In genomic region chr14:121647693-121648092, GRCm38 (mm10) we compare ENCODE assay signal across 17 mouse cellular contexts.
DNase-seq lines count a peak whose midpoint lies in the region; ATAC-seq and TF ChIP-seq lines count a peak whose summit lies in the region.
"Had no signal": no experiment of that assay in that cellular context is flagged by ENCODE, and none has a peak within 500 bp of the region (broad histone marks: within the 10 kb centered on the region; RNA-seq: fewer than 3 reads in every experiment).

No protein-coding gene starts in this region.

- H3K9ac ChIP-seq in lung, embryonic 15.5 days, result no peak overlapping the region
- H3K9ac ChIP-seq in intestine, embryonic 16.5 days (ENCODE audit: low read depth, low read length), result no peak overlapping the region
- H3K9ac ChIP-seq: forebrain, postnatal 0 days; limb, embryonic 15.5 days had no signal

- DNase-seq in gastrocnemius, adult 2 months, result no peak
- no peak for DNase-seq in gastrocnemius, postnatal 36 days
- no peak for DNase-seq in kidney, adult 2 months
- no peak for DNase-seq in kidney, adult 18-20 months
- no peak for DNase-seq in lung, postnatal 4 days
- no peak for DNase-seq in ovary, postnatal 36 days (ENCODE audit: low spot score)
- DNase-seq: adrenal gland, postnatal 14 days; cerebellum, postnatal 10 days; forebrain, postnatal 0 days; heart, postnatal 4 days; retina, postnatal 1 day; thymus, postnatal 25 days had no signal

- TF ChIP-seq CTCF in gastrocnemius, adult 2 months (IDR thresholded peaks at IDR 0.05), result no peak
- TF ChIP-seq CTCF in kidney, adult 2 months (conservative IDR thresholded peaks at IDR 0.05; ENCODE audit: insufficient read depth, insufficient read length, low read depth, low read length), result no peak

- peak overlapping the region; percentile 81 for H3K27ac ChIP-seq in gastrocnemius, adult 2 months
- 0 out of 2 replicates have a peak overlapping the region, but pooled peaks have one; percentile 35 for H3K27ac ChIP-seq in kidney, adult 2 months (ENCODE audit: insufficient read depth, low read depth, low read length)
- H3K27ac ChIP-seq in lung, embryonic 15.5 days, result peak overlapping the region; percentile 60
- H3K27ac ChIP-seq in intestine, embryonic 16.5 days (ENCODE audit: low read length), result peak overlapping the region; percentile 17

- H3K9me3 ChIP-seq in lung, embryonic 15.5 days, result no peaks in the 10 kb centered on the region
- H3K9me3 ChIP-seq in intestine, embryonic 16.5 days (ENCODE audit: control insufficient read depth, low read length), result no peaks in the 10 kb centered on the region
- H3K9me3 ChIP-seq: limb, embryonic 15.5 days had no signal

- no peak for ATAC-seq in lung, embryonic 15.5 days (ENCODE audit: borderline replicate concordance, extremely low read depth, low FRiP score, low TSS enrichment)
- ATAC-seq in intestine, embryonic 16.5 days, result no peak
- ATAC-seq: forebrain, postnatal 0 days; inflammation-experienced regulatory T-cells, adult 6 months had no signal

- H3K36me3 ChIP-seq in kidney, adult 2 months (ENCODE audit: control insufficient read depth, insufficient read depth, low read length), result no peaks in the 10 kb centered on the region
- no peaks in the 10 kb centered on the region for H3K36me3 ChIP-seq in lung, embryonic 15.5 days
- H3K36me3 ChIP-seq in intestine, embryonic 16.5 days (ENCODE audit: control insufficient read depth, insufficient read depth, low read length), result peaks cover 4% of the 10 kb centered on the region; the same call in 1 of the 2 replicates

- H3K4me1 ChIP-seq in kidney, adult 2 months (ENCODE audit: control insufficient read depth, insufficient read depth, low read length), result 0 out of 2 replicates have a peak, but pooled peaks cover 2% of the 10 kb centered on the region
- peaks cover 2% of the 10 kb centered on the region; the same call in 1 of the 2 replicates for H3K4me1 ChIP-seq in lung, embryonic 15.5 days
- peaks cover 8% of the 10 kb centered on the region; the same call in 1 of the 2 replicates for H3K4me1 ChIP-seq in intestine, embryonic 16.5 days (ENCODE audit: control insufficient read depth, insufficient read depth, low read length)

- 76% methylated on average over 6 of the region's 6 CpGs for WGBS in kidney, adult 2 months
- WGBS in lung, embryonic 15.5 days, result 69% methylated on average over 6 of the region's 6 CpGs
- WGBS in intestine, embryonic 16.5 days, result 82% methylated on average over 6 of the region's 6 CpGs

- no peak overlapping the region for H3K4me2 ChIP-seq in lung, embryonic 15.5 days
- no peak overlapping the region for H3K4me2 ChIP-seq in intestine, embryonic 16.5 days (ENCODE audit: low read depth, low read length)
- H3K4me2 ChIP-seq: limb, embryonic 15.5 days; midbrain, embryonic 11.5 days had no signal

- intact Hi-C loops in gastrocnemius, adult 2 months (cut with DNase I), result loop anchor here (2.0 to 5.0 kb wide), 3 partner anchors 49 to 150 kb away; partner anchors contain the start of gene Dock9
- intact Hi-C loops in gastrocnemius, postnatal 36 days (cut with DNase I), result loop anchor here (5.0 kb wide), 1 partner anchor 45 kb away; no protein-coding TSS in a partner anchor

- TF ChIP-seq POLR2A in kidney, adult 2 months (IDR thresholded peaks at IDR 0.05; ENCODE audit: low read depth, low read length), result no peak

- no peak overlapping the region for H3K4me3 ChIP-seq in gastrocnemius, adult 2 months
- no peak overlapping the region for H3K4me3 ChIP-seq in kidney, adult 2 months (ENCODE audit: insufficient read depth, low read depth, low read length)
- no peak overlapping the region for H3K4me3 ChIP-seq in lung, embryonic 15.5 days
- no peak overlapping the region for H3K4me3 ChIP-seq in intestine, embryonic 16.5 days (ENCODE audit: low read length)
- H3K4me3 ChIP-seq: limb, embryonic 15.5 days had no signal

- no peaks in the 10 kb centered on the region for H3K27me3 ChIP-seq in kidney, adult 2 months (replicated peaks; ENCODE audit: control insufficient read depth, insufficient read depth, low read length)
- H3K27me3 ChIP-seq in lung, embryonic 15.5 days, result no peaks in the 10 kb centered on the region
- H3K27me3 ChIP-seq in intestine, embryonic 16.5 days (replicated peaks; ENCODE audit: control insufficient read depth, insufficient read depth, low read length), result no peaks in the 10 kb centered on the region
- H3K27me3 ChIP-seq: limb, embryonic 15.5 days had no signal

Comparison
In these comparisons a context has a peak if more than half of its experiments do, and no peak if none do; other contexts are left out.
1. H3K27ac ChIP-seq: peak in every context shown above with its lines; median percentile 81 in gastrocnemius, adult 2 months; 60 in lung, embryonic 15.5 days; 35 in kidney, adult 2 months; 17 in intestine, embryonic 16.5 days.